Mouse (Mus musculus) kidney, postnatal 0 days (tissue): ENCODE results near the gene Ccr4. TPM values are rescaled to one million over a fixed set of nuclear protein-coding genes. Genes with fewer than 3 reads are reported as not detected.
"Not testable (repeated sequence)": the region's sequence is repeated elsewhere in the genome, so short reads cannot be mapped to it uniquely, and the experiment has no call there.

Source experiments
- ATAC-seq: fragments of 200-750 bp; cut with Nextera tagmentation; replicated peaks from 2 replicates; pipeline ENCODE4 v1.8.0; 2017; ENCODE audit warnings: low read depth, moderate number of reproducible peaks, moderate TSS enrichment, moderate library complexity; ENCODE audit not compliant: low FRiP score
- DNase-seq: peaks from one replicate; pipeline ENCODE4 v3.0.0-alpha.2; 2016; ENCODE audit warnings: low spot score
- H3K27ac ChIP-seq: fragments of 300-500 bp; sonication (generic); 2 replicates; pipeline ENCODE4 v1.5.1; 2014; ENCODE audit warnings: mild to moderate bottlenecking
- H3K27me3 ChIP-seq: fragments of 300-500 bp; sonication (generic); 2 replicates; pipeline ENCODE4 v1.6.1; 2014; ENCODE audit warnings: low read length, mixed read lengths; ENCODE audit not compliant: insufficient read depth
- H3K36me3 ChIP-seq: fragments of 300-500 bp; sonication (generic); 2 replicates; pipeline ENCODE4 v1.6.1; 2014; ENCODE audit warnings: low read length, mixed read lengths; ENCODE audit not compliant: insufficient read depth
- H3K4me1 ChIP-seq: fragments of 300-500 bp; sonication (generic); replicated peaks from 2 replicates; pipeline ENCODE4 v1.6.1; 2014; ENCODE audit warnings: antibody characterized with exemption, low read length, mixed read lengths; ENCODE audit not compliant: insufficient read depth
- H3K4me2 ChIP-seq: fragments of 300-500 bp; sonication (generic); 2 replicates; pipeline ENCODE4 v1.6.1; 2014; ENCODE audit warnings: mild to moderate bottlenecking, low read length, moderate library complexity, mixed read lengths
- H3K4me3 ChIP-seq: fragments of 300-500 bp; sonication (generic); replicated peaks from 2 replicates; pipeline ENCODE4 v1.5.1; 2014; ENCODE audit warnings: low read depth, low read length
- H3K9ac ChIP-seq: fragments of 300-500 bp; sonication (generic); 2 replicates; pipeline ENCODE4 v1.6.1; 2014; ENCODE audit warnings: low read depth, low read length
- H3K9me3 ChIP-seq: fragments of 300-500 bp; sonication (generic); replicated peaks from 2 replicates; pipeline ENCODE4 v1.6.1; 2016; ENCODE audit warnings: low read length, inconsistent platforms, mixed read lengths
- CTCF ChIP-seq: IDR thresholded peaks from 2 replicates; pipeline ENCODE4 v1.5.1; 2016; ENCODE audit warnings: antibody characterized with exemption, low read depth, mild to moderate bottlenecking, moderate library complexity
- WGBS: fragments of 180-500 bp; shearing (Covaris S2); extraction: QIAGEN DNeasy Blood & Tissue Kit; methylation state at CpG from one replicate; pipeline ENCODE4 v1.1.7; 2014; 5-methylcytosine and 5-hydroxymethylcytosine counted together
- polyA plus RNA-seq: library from polyadenylated mRNA; unstranded; fragments of >200 nt; fragmentation: Nextera tagmentation; extraction: Ambion mirVana; gene quantifications from 2 replicates; pipeline ENCODE4 v1.2.1, GENCODE M21; 2015

Gene Ccr4
- polyA plus RNA-seq, 1 experiment from 2014 or later, result 0.84 TPM

GRCm38 (mm10) chr9:114525891-114526290, 21.2 kb upstream of the Ccr4 start:
- H3K27me3 ChIP-seq, result no peaks in the 10 kb centered on the region
- no peaks in the 10 kb centered on the region for H3K36me3 ChIP-seq
- no peak overlapping the region for H3K9ac ChIP-seq
- 0 out of 2 replicates have a peak overlapping the region, but pooled peaks have one; percentile 4 for H3K4me2 ChIP-seq
- H3K4me3 ChIP-seq, result no peak overlapping the region
- H3K27ac ChIP-seq, result no peak overlapping the region
- 0 out of 2 replicates have a peak, but pooled peaks have one; percentile 2 for TF ChIP-seq CTCF
- H3K4me1 ChIP-seq, result peaks cover 21% of the 10 kb centered on the region
- ATAC-seq (no peak), DNase-seq (peak; percentile 44)
- no peaks in the 10 kb centered on the region for H3K9me3 ChIP-seq
- 16% methylated on average over 8 of the region's 8 CpGs for WGBS

DNA sequence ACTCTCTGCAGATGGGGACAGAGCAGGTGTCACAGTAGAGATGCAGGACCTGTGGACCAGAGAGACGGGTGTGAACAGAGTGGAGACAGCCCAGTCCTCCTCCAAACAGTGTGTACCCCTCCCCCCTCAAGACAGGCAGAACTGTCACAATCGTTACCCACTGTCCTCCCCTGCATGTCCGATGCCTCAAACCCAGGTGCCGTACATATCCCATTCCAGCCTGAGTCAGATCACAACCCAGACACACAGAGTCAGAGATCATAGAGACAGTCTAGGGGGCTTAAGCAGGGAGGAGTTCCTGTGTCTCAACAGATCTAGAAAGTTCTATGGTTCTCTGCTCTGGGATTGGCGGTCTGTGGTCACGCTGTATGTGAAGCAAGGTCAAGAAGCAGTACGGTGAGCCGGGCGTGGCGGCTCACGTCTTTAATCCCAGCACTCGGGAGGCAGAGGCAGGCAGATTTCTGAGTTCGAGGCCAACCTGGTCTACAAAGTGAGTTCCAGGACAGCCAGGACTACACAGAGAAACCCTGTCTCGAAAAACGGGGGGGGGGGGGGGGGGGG, 20.4 kb upstream of the Ccr4 start:
- DNase-seq, result no peak
- WGBS, result 85% methylated on average over 13 of the region's 15 CpGs
- Histone ChIP-seq H3K36me3 (no peaks in the 10 kb centered on the region), H3K4me2 (no peak overlapping the region), H3K9me3 (no peaks in the 10 kb centered on the region), H3K9ac (no peak overlapping the region), H3K27me3 (no peaks in the 10 kb centered on the region), H3K27ac (no peak overlapping the region), H3K4me1 (peaks cover 15% of the 10 kb centered on the region), H3K4me3 (no peak overlapping the region)
- ATAC-seq, result no peak
- TF ChIP-seq CTCF, result no peak

GRCm38 (mm10) chr9:114522501-114522900, 17.8 kb upstream of the Ccr4 start:
- no peak for DNase-seq
- Histone ChIP-seq H3K27me3 (no peaks in the 10 kb centered on the region), H3K4me2 (no peak overlapping the region), H3K9ac (no peak overlapping the region), H3K36me3 (no peaks in the 10 kb centered on the region), H3K4me3 (no peak overlapping the region), H3K27ac (no peak overlapping the region), H3K4me1 (peaks cover 11% of the 10 kb centered on the region), H3K9me3 (no peaks in the 10 kb centered on the region)
- WGBS, result 91% methylated on average over 9 of the region's 9 CpGs
- ATAC-seq, result no peak
- no peak for TF ChIP-seq CTCF

- H3K27ac ChIP-seq, result no peak overlapping the region
- no peak overlapping the region for H3K4me2 ChIP-seq
- peak; percentile 46 for TF ChIP-seq CTCF
- H3K9ac ChIP-seq, result no peak overlapping the region
- H3K9me3 ChIP-seq, result no peaks in the 10 kb centered on the region
- peaks cover 10% of the 10 kb centered on the region for H3K4me1 ChIP-seq
- no peaks in the 10 kb centered on the region for H3K27me3 ChIP-seq
- 66% methylated on average over 5 of the region's 5 CpGs for WGBS
- DNase-seq (no peak), ATAC-seq (no peak)
- no peak overlapping the region for H3K4me3 ChIP-seq
- no peaks in the 10 kb centered on the region for H3K36me3 ChIP-seq
These were observed 17.3 kb upstream of the Ccr4 start for GRCm38 (mm10) chr9:114522041-114522440.

GRCm38 (mm10) chr9:114520529-114520928, 15.8 kb upstream of the Ccr4 start:
- not testable (repeated sequence) for DNase-seq, ATAC-seq, H3K36me3 ChIP-seq, H3K9me3 ChIP-seq, H3K4me1 ChIP-seq, H3K27me3 ChIP-seq, H3K27ac ChIP-seq, H3K4me2 ChIP-seq, H3K4me3 ChIP-seq, H3K9ac ChIP-seq
- WGBS, result 67% methylated on average over 4 of the region's 4 CpGs

- TF ChIP-seq CTCF, result peak; percentile 64
- Histone ChIP-seq H3K27ac (no peak overlapping the region), H3K4me2 (no peak overlapping the region), H3K4me3 (no peak overlapping the region), H3K9ac (no peak overlapping the region), H3K9me3 (peaks cover 2% of the 10 kb centered on the region), H3K4me1 (no peaks in the 10 kb centered on the region), H3K27me3 (no peaks in the 10 kb centered on the region), H3K36me3 (peaks cover under 1% of the 10 kb centered on the region; the same call in 1 of the 2 replicates)
- WGBS, result 47% methylated on average over 9 of the region's 9 CpGs
- ATAC-seq, result 0 out of 2 replicates have a peak, but pooled peaks have one; percentile 40
- no peak for DNase-seq
These were observed 14.2 kb upstream of the Ccr4 start for GRCm38 (mm10) chr9:114518812-114519477.
